Mouse (Mus musculus) gastrocnemius, adult 8-10 months (tissue): ENCODE measurements around the gene Pias4. TPM values are rescaled to one million over a fixed set of nuclear protein-coding genes. Genes with fewer than 3 reads are reported as not detected.
"Not testable (repeated sequence)": the region's sequence is repeated elsewhere in the genome, so short reads cannot be mapped to it uniquely, and the experiment has no call there.

ENCODE experiments used
- DNase-seq, 2 experiments: peaks; one replicate each; pipeline ENCODE4 v3.0.0; 2022; ENCODE audit warnings: low spot score in 2 of 2
- total RNA-seq, 4 experiments: library from RNA; stranded (reverse); gene quantifications; 2 replicates each; pipeline ENCODE4 v1.2.4; 2022

The Pias4 gene
- total RNA-seq, 4 experiments from 2014 or later: 14.0 to 19.0 (median 16.2) TPM

GRCm38 (mm10) chr10:81173132-81173531, 5.4 kb upstream of the Pias4 start:
- DNase-seq: peak in 1 of 2 experiments; percentile 72

DNA sequence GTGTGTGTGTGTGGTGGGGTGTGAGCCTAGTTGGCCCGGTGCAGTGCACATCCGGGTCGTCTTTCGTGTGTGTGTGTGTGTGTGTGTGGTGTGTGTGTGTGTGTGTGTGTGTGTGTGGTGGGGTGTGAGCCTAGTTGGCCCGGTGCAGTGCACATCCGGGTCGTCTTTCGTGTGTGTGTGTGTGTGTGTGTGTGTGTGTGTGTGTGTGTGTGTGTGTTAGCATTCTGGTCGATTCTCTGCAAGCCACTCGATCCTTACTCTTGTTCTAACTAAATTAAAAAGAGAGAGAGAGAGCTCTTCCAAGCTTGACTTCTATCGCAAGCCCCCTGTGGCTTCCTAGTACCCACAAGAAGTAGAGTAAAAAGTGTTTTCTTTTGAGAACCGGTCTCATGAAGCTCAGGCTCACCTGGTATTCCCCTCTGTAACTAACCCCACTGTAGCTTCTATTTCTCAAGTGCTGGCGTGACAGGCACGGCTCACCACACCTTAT, 1.7 kb upstream of the Pias4 start:
- DNase-seq: not testable (repeated sequence)

DNA sequence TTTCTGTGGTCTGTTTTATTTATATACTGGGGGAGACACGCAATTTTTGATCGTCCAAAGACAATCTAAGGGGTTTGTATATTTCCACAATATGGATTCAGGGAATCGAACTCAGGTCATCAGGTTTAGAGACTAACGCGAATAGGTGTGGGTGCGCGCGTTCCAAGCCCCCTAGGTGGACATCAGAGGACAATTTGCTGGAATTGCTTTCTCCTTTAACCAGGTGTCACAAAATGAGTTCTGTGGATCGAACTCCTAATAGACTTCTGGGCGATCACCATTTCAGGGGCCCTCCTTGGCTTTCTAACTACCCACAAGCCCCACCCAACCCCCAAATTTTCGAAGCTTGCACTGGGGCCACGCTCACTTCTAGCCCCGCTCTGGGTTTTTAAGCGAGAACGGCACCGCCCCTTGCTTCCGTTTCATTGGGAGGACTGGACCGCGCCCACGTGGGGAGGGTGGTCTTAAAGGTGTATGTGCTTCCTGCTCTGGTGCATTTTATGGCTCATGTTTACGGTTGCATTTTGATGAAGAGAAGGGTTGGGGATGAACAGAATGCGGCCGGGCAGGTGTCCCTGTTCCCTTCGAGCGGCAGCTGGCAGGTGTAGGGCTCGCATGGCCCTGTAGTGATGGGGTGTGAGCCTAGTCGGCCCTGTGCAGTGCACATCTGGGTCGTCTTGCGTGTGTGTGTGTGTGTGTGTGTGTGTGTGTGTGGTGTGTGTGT, 960 bp upstream of the Pias4 start:
- peak; percentile 75 to 80 for DNase-seq

- no peak for DNase-seq
Measured at GRCm38 (mm10) chr10:81168087-81168431, 336 bp upstream of the Pias4 start.

DNA sequence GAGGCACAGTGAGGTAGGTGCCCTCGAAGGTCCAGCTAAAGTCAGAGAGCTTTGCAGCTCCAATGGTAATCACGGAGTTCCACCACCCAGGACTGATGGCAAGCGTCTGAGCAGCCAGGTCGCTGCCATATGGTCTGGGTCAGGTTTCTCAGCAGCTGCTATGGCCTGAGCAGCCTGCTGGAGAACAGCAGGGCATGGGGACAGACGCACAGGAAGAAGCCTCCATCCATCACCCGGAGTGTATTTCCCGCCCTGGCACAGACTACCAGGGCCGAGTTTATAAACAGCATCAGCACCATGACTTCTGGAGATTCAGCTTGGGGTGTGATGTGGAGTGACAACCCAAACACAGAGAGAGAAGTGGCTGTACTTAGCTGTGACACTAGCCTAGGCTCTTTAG, 2.6 kb downstream of the Pias4 start:
- DNase-seq: no peak

GRCm38 (mm10) chr10:81162318-81162652, 5.4 kb downstream of the Pias4 start:
- no peak for DNase-seq

DNA sequence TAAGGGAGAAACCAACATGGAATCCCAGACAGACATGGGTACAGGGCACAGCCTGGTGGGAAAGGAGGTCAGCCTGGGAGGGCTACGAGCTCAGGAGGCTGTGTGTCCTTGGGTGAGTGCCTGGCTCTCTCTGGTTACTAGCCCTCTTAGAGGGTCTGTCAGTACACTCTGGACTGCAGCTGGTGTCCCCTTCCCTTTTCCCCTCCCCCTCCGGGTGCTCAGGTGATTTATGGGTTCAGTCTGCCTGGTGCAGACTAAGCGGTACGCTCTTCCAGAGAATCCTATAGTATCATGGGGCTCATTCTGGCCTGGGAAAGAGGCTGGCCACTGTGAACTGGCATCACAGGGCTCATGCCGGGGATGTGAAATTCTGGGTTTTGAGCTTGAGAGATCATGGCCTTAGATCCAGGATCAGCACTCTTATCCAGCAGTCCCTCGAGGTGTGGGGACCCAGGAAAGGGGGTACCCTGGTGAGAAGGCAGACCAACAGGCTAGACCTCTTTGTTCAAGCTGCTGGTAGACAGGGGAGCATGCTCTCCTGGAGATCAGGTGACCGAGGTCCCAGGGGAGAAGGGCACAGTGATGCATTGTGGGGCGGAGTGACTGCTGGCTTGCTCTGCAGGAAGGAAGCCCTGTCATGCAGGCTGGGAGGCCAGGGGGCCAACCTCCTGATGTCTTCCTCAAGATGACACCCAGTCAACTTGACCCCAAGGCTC, 6.0 kb downstream of the Pias4 start:
- no peak for DNase-seq

DNA sequence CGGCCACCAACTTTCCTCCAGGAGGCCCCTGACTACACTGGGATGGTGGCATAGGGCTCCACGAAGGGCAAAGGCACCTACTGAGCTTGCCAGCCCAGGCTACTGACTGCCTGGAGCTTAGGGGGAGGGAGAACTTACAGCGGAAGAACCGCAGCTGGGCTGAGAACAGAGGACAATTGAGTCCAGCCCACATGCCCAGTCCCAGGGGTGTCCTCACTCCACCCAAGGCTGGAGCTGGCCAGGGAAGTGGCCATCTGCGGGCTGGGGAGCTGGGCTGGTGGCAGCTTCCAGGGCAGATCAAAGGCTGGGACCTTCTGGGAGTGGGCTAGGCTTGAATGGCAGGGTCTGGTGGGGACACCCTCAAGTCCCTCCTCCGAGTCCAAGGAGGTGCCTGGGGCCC, 13.0 kb downstream of the Pias4 start:
- no peak for DNase-seq

- no peak for DNase-seq
Measured at GRCm38 (mm10) chr10:81154313-81154712, 13.4 kb downstream of the Pias4 start.

GRCm38 (mm10) chr10:81152609-81153008, 15.1 kb downstream of the Pias4 start:
- DNase-seq: no peak

DNA sequence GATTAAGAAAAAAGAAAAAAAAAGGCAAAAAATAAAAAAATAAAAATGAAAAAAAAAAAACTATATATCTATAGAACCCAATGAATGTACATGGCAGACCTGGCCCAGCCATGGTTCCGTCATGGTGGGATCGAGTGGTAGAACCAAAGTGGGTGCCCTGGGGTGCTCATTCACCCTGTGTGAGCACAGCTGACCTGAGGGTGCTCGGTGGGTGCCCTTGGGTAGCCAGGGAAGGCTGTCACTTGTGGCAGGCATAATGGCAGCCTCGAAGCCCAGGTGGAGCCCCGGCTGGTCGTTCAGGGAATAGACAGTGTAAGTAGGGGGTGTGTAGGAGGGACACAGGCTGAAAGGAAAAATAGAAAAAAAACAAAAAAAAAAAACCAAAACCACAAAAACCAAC, 16.5 kb downstream of the Pias4 start:
- DNase-seq: no peak

GRCm38 (mm10) chr10:81146296-81146695, 21.4 kb downstream of the Pias4 start:
- DNase-seq: no peak

DNA sequence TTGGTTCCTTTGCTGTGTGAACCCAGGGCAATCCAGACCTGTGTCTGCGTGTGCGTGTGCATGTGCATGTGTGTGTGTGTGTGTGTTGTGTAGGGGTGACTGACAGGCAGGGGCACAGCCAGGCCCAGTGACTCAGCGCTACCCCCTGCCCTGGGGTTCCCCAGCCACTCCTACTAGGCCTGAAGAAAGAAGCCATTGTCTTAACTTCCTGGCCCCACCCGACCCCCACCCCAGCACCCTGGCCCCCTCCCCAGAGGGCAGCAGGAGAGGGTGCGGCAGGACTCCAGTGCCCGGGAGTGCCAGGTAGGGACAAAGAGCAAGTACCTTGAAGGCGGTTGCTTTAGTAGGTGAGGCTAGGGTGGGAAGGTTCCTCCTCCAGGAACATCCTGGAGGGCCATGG, 21.9 kb downstream of the Pias4 start:
- no peak for DNase-seq

- DNase-seq: no peak
Measured at GRCm38 (mm10) chr10:81145307-81145706, 22.4 kb downstream of the Pias4 start.

- no peak for DNase-seq
Measured at GRCm38 (mm10) chr10:81144667-81145066, 23.1 kb downstream of the Pias4 start.

- no peak for DNase-seq
Measured at GRCm38 (mm10) chr10:81143845-81144437, 23.8 kb downstream of the Pias4 start.

- DNase-seq: no peak
Measured at GRCm38 (mm10) chr10:81143157-81143633, 24.5 kb downstream of the Pias4 start.

- DNase-seq: no peak
Measured at GRCm38 (mm10) chr10:81142551-81142981, 25.2 kb downstream of the Pias4 start.

DNA sequence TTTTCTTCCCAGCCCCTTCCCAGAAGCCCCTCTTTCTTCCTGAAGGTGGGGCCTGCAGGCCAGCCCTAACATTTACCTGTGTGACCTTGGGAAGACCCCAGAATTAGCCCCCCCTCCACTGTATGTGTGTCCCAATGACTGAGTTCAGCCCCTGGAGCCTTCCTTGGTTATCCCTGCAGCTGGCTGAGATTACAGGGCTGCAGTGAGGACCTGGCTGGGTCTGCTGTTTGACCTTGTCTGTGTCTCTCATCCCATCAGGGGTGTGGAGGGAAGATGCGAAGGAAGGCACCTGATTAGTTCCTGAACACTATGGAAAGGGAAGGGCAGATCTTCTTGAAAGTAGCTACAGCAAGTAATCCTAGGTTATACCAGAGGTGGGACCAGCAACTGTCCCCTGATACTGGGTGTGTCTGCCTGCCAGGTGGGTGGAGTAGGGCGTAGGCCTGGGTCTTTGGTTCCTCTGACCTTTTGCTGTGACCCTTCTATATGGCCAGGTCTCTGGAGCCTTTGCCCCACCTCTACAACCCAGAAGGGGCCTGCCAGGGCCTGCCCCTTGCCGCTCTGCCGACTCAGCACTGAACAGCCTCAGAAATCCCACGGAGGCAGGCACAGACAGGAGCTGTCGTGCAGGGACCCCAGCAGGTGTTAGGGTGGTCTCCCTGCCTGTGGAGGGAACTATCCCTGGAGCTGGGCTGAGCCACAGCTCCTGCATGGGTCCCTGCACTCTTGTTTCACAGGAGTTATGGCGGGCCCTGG, 26.1 kb downstream of the Pias4 start:
- DNase-seq: no peak

DNA sequence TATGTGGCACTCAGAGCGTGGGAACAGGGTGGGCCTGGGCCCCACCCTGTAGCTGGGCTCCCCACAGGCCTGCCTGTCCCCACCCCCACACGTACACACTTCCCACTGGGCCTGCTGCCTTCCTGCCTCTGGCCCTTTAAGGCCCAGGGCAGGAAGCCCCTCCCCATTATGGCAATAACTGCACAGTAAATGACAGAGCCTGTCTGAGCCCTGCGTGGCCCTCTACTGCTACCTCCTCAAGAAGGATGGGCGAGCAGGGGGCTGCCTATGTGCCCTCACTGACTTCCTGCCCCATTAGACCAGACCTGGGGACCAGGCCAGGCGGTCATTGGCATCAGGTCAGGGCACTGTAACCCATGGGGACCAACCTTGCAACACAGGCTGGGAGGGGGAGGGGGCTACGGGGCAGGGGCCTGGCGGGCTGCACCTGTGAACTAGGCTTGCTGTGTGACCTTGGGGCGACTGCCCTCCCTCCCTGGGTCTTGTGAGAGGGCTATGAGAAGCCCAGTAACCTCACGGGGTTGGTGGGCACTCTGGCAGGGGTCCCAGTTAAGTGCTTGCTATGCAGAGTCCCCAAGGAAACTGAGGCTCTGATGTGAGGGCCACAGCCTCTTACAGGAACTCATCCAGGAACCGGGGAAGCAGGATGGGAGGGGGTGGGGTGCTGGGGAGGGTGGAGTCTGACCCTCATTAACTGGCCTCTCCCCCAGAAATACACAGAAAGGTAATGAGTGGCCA, 26.8 kb downstream of the Pias4 start:
- no peak for DNase-seq

- no peak for DNase-seq
Measured at GRCm38 (mm10) chr10:81140005-81140404, 27.7 kb downstream of the Pias4 start.
